Mouse (Mus musculus) heart, postnatal 0 days (tissue): Measurements from ENCODE around the gene Cdh22. TPM values are rescaled to one million over a fixed set of nuclear protein-coding genes. Genes with fewer than 3 reads are reported as not detected.

Experiments
- ATAC-seq: fragments of 200-750 bp; cut with Nextera tagmentation; 2 replicates; pipeline ENCODE4 v1.8.0; 2017; ENCODE audit warnings: low read depth, moderate number of reproducible peaks, moderate library complexity; ENCODE audit not compliant: insufficient read depth
- DNase-seq: peaks from one replicate; pipeline ENCODE4 v3.0.0-alpha.2; 2016; ENCODE audit warnings: low spot score
- H3K27ac ChIP-seq: fragments of 300-500 bp; sonication (generic); 2 replicates; pipeline ENCODE4 v1.5.1; 2014; ENCODE audit warnings: low read depth, mild to moderate bottlenecking
- H3K27me3 ChIP-seq: fragments of 300-500 bp; sonication (generic); 2 replicates; pipeline ENCODE4 v1.6.1; 2014; ENCODE audit warnings: low read length, mixed read lengths; ENCODE audit not compliant: control insufficient read depth, insufficient read depth
- H3K36me3 ChIP-seq: fragments of 300-500 bp; sonication (generic); replicated peaks from 2 replicates; pipeline ENCODE4 v1.6.1; 2014; ENCODE audit warnings: low read length, mixed read lengths; ENCODE audit not compliant: control insufficient read depth, insufficient read depth
- H3K4me1 ChIP-seq: fragments of 300-500 bp; sonication (generic); 2 replicates; pipeline ENCODE4 v1.6.1; 2014; ENCODE audit warnings: antibody characterized with exemption; ENCODE audit not compliant: control insufficient read depth, insufficient read depth
- H3K4me2 ChIP-seq: fragments of 300-500 bp; sonication (generic); 2 replicates; pipeline ENCODE4 v1.6.1; 2014; ENCODE audit warnings: low read depth, mild to moderate bottlenecking, low read length, moderate library complexity
- H3K4me3 ChIP-seq: fragments of 300-500 bp; sonication (generic); 2 replicates; pipeline ENCODE4 v1.5.1; 2014; ENCODE audit warnings: low read depth, low read length
- H3K9ac ChIP-seq: fragments of 300-500 bp; sonication (generic); replicated peaks from 2 replicates; pipeline ENCODE4 v1.6.1; 2014; ENCODE audit warnings: low read depth, low read length, mixed read lengths
- H3K9me3 ChIP-seq: fragments of 300-500 bp; sonication (generic); replicated peaks from 2 replicates; pipeline ENCODE4 v1.6.1; 2016; ENCODE audit warnings: low read length; ENCODE audit not compliant: control insufficient read depth
- CTCF ChIP-seq: IDR thresholded peaks from 2 replicates; pipeline ENCODE4 v1.5.1; 2016; ENCODE audit warnings: antibody characterized with exemption, control low read depth, low read depth
- EP300 ChIP-seq: IDR thresholded peaks from 2 replicates; pipeline ENCODE4 v1.6.1; 2016; ENCODE audit warnings: antibody characterized with exemption, low read depth
- WGBS: fragments of 180-500 bp; shearing (Covaris S2); extraction: QIAGEN DNeasy Blood & Tissue Kit; methylation state at CpG from one replicate; pipeline ENCODE4 v1.1.7; 2014; 5-methylcytosine and 5-hydroxymethylcytosine counted together
- polyA plus RNA-seq: library from polyadenylated mRNA; unstranded; fragments of >200 nt; fragmentation: Nextera tagmentation; extraction: Ambion mirVana; gene quantifications from 2 replicates; pipeline ENCODE4 v1.2.1, GENCODE M21; 2015
- total RNA-seq: library from RNA; depleted of rRNA; stranded (reverse); fragments of >200 nt; gene quantifications from 2 replicates; pipeline ENCODE4 v1.2.3, GENCODE M21; 2014; ENCODE audit warnings: low replicate concordance

Gene Cdh22
- total and polyA plus RNA-seq, 2 experiments from 2014 or later = 0.04 to 0.05 TPM

- no peak overlapping the region for H3K27ac ChIP-seq
- ATAC-seq = no peak
- no peak overlapping the region for H3K4me3 ChIP-seq
- H3K4me2 ChIP-seq = no peak overlapping the region
- no peak for TF ChIP-seq EP300
- TF ChIP-seq CTCF = no peak
- no peaks in the 10 kb centered on the region for H3K9me3 ChIP-seq
- no peaks in the 10 kb centered on the region for H3K36me3 ChIP-seq
- H3K27me3 ChIP-seq = peaks cover 89% of the 10 kb centered on the region
- no peak for DNase-seq
- 42% methylated on average over 16 of the region's 16 CpGs for WGBS
- peaks cover 6% of the 10 kb centered on the region; the same call in 1 of the 2 replicates for H3K4me1 ChIP-seq
- no peak overlapping the region for H3K9ac ChIP-seq
Measured at GRCm38 (mm10) chr2:165217361-165218149, 17.1 kb downstream of the Cdh22 start.

GRCm38 (mm10) chr2:165215103-165215951 lies 19.3 kb downstream of the Cdh22 start:
- ATAC-seq = no peak
- H3K9ac ChIP-seq = no peak overlapping the region
- H3K36me3 ChIP-seq = no peaks in the 10 kb centered on the region
- peaks cover 89% of the 10 kb centered on the region for H3K27me3 ChIP-seq
- H3K9me3 ChIP-seq = no peaks in the 10 kb centered on the region
- H3K27ac ChIP-seq = no peak overlapping the region
- peaks cover 6% of the 10 kb centered on the region; the same call in 1 of the 2 replicates for H3K4me1 ChIP-seq
- 3% methylated on average over 39 of the region's 39 CpGs for WGBS
- TF ChIP-seq CTCF (no peak), EP300 (no peak)
- H3K4me3 ChIP-seq = no peak overlapping the region
- no peak for DNase-seq
- peak overlapping the region; percentile 16 for H3K4me2 ChIP-seq

- Histone ChIP-seq H3K27ac (no peak overlapping the region), H3K9ac (no peak overlapping the region), H3K4me2 (no peak overlapping the region), H3K4me1 (peaks cover 6% of the 10 kb centered on the region; the same call in 1 of the 2 replicates), H3K36me3 (no peaks in the 10 kb centered on the region), H3K27me3 (peaks cover 95% of the 10 kb centered on the region), H3K9me3 (no peaks in the 10 kb centered on the region), H3K4me3 (no peak overlapping the region)
- no peak for DNase-seq
- no peak for ATAC-seq
- 2% methylated on average over 18 of the region's 20 CpGs for WGBS
- no peak for TF ChIP-seq EP300
- TF ChIP-seq CTCF = no peak
Measured at GRCm38 (mm10) chr2:165211426-165212079, 23.1 kb downstream of the Cdh22 start.

- Histone ChIP-seq H3K27me3 (peaks cover 91% of the 10 kb centered on the region), H3K4me1 (peaks cover 5% of the 10 kb centered on the region; the same call in 1 of the 2 replicates), H3K36me3 (no peaks in the 10 kb centered on the region), H3K9ac (no peak overlapping the region), H3K9me3 (no peaks in the 10 kb centered on the region), H3K4me2 (no peak overlapping the region), H3K27ac (no peak overlapping the region), H3K4me3 (no peak overlapping the region)
- DNase-seq (no peak), ATAC-seq (no peak)
- TF ChIP-seq EP300 (no peak), CTCF (no peak)
- 2% methylated on average over 15 of the region's 15 CpGs for WGBS
Measured at GRCm38 (mm10) chr2:165210948-165211347, 23.7 kb downstream of the Cdh22 start.

- Histone ChIP-seq H3K36me3 (no peaks in the 10 kb centered on the region), H3K4me2 (no peak overlapping the region), H3K4me3 (no peak overlapping the region), H3K27me3 (peaks cover 83% of the 10 kb centered on the region), H3K4me1 (no peaks in the 10 kb centered on the region), H3K27ac (no peak overlapping the region), H3K9me3 (no peaks in the 10 kb centered on the region), H3K9ac (no peak overlapping the region)
- 62% methylated on average over 11 of the region's 11 CpGs for WGBS
- TF ChIP-seq EP300 = no peak
- TF ChIP-seq CTCF = no peak
- no peak for DNase-seq
- ATAC-seq = no peak
Measured at GRCm38 (mm10) chr2:165207689-165208088, 27.0 kb downstream of the Cdh22 start.
